Mouse (Mus musculus) cerebellum, adult 9-10 months (tissue): Measurements from ENCODE around the gene Map7d1.
"Not testable (repeated sequence)": the region's sequence is repeated elsewhere in the genome, so short reads cannot be mapped to it uniquely, and the experiment has no call there.

Source experiments
- DNase-seq: peaks from one replicate; pipeline ENCODE4 v3.0.0; 2022

Gene Map7d1

DNA sequence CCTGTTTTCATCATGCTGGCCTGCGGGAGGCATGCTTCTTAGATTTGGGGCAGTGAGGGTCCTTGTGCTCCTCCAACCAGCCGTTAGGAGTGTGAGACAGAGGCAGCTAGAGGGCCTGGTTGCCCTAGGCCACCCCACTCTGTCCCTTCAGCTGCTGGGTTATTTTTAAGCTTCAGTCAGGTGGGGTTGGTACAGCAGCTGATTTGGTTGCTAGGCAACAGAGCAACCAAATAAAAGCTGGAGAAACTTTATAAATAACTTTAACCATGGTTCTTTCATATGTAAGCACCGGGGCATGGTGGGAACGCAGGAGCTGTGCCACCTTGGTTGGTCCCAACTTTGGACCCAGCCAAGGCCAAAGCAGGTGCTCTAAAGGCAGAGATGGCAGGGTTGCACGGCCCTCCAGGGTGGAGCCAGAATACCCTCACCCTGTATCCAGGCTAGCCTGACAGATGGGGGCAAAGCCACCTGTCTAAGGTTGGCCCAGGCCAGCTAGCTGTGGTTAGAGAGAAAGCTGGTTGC lies 18.4 kb downstream of the Map7d1 start:
- DNase-seq: peak; percentile 27

DNA sequence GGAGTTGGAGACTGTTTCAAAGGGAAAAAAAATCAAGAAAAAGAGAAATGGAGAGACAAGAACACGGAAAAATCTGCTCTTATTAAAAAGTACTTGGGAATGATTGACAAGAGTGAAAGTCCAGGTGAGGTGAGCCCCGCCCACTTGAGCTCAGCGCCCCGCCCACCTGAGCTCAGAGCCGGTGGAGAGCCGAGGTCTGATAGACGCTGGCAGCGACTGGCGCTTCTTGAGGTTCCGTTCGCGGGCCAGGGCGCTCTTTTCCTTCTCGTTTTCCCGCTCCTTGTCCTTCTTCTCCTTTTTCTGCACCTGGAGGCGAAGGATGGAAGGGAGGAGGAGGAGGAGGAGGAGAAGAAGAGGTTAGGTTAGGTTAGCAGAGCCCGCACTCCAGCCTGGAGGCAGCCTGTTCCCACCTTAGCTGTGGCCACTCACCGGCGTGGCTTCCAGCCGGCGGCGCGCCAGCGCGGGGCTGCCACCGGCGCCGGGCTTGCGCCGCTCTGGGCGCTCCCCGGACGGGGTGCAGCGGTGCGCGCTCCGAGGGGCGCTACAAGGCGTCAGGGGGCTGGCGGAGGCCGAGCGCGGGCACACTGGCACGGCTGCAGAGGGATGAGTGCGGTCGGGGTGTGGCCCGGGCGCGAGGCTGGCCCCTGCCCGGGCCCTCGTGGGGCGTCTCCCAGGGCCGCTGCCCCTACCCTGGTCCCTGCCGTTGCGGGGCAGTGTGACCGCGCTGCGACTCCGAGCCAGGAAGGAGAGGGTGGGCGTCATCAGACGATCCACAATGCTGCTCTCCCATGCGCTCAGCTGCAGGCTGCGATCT lies 19.5 kb downstream of the Map7d1 start:
- peak; percentile 38 for DNase-seq

DNA sequence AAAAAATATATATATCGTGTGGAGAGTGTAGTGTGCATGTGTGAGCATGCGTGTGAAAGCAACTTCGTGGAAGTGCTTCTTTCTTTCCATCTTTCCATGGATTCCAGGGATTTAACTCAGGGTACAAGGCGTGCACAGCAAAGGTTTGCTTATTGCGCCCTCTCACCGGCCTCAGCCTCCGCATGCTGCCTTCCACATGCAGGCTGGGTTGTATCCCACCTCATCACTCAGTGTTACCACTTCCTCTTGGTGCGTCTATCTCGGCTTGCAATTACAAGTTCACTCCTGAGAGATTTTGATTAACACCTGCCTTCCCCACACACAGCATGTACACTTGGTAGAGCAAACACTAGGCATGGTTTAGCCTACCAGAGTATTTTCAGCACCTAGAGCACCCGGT lies 21.0 kb downstream of the Map7d1 start:
- DNase-seq: no peak

DNA sequence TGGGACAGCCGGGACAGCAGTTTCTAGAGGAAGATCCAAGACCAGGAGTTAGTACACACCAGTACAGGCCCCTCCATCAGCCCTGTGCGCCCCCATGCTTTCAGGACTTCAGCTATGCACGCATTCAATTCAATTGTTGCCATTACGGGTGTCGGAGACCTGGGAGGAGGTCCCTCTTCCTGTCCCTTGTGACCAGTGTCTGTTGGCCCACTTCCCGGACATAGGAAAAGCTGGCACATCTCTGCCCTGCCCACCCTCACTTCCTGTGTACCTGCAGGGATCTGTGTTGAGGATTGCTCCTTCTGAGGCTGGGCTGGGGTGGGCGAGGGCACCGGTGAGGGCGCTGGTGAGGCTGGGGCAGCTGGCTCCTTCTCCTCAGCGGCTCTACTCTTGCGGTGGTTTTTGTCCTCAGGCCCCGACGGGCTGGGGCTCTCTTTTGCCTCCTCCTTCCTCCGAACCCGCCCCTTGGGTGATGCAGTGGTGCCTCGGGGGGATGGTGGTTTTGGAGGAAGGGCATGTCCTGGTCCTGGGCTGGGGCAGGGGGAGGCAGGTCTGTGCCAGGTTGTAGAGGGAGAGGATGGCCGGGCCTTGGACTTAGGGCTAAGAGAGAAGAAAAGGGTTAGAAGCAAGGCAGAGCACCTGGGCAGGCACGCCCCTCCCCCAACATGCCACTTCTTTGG lies 21.5 kb downstream of the Map7d1 start:
- DNase-seq: peak; percentile 30

DNA sequence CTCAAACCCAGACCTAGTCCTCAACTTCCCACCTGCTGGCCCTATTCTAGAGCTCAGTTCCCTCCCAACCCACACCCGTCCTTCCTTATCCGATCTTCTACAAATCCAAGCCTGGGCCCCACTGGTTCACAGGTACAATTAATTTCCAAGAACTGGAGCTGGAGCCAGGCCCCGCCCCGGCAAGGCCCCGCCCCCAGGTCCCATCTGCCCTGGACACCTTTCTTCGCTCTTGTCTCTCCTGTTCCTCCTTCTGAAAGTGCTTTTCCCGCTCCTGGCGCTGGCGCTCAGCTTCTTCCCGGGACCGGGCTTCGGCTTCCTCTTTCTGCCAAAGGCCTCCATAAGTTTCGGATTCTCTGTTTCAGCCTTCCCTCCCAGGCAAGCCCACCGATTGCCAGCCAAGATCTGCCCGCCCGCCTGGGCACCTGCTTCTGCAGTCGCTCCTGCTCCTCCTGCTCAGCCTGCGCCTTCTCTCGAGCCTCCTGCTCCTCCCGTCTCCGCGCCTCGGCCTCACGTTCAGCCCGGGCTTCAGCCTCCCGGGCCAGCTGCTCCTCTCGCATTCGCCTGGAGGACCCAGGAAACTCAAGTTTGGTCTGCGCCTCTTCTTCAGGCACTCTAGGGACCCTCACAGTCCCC lies 22.4 kb downstream of the Map7d1 start:
- peak; percentile 22 for DNase-seq

DNA sequence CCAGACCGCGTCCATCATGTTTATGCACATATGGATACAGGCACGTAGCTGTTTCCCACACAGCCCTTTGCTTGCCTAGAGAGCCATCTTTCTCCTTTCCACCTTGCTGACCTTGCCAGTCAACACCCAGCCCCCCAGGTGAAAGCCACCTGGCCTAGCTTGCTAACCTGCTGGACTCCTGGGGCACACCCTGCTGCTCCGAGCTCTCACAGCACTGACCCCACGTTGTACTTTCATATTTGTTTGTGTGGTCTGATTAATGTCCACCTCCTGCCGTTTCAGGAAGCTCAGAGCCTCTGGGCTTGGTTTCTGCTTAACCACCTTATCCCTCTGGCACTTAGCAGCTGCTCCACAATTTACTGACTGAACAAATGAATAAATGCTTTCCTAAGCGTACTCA lies 26.2 kb downstream of the Map7d1 start:
- DNase-seq: peak; percentile 34

DNA sequence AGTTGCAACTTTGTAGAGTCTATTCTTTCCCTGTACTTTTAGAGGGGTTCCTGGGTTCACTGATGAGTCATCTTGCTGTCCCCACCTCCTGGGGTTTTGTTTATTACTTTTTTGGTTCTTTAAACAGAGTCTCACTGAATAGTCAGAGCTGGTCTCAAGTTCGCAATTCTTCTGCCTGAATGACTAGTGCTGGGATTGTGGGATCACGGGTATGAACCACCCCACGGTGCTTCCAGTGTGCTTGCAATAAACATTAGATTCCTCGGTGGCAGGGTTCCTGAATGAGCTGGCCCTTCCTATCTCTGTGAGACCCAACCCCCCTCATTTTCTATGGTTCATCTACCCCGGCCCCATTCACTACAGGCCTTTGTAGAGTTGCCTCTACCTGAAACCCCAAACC lies 28.0 kb downstream of the Map7d1 start:
- DNase-seq: peak; percentile 48

DNA sequence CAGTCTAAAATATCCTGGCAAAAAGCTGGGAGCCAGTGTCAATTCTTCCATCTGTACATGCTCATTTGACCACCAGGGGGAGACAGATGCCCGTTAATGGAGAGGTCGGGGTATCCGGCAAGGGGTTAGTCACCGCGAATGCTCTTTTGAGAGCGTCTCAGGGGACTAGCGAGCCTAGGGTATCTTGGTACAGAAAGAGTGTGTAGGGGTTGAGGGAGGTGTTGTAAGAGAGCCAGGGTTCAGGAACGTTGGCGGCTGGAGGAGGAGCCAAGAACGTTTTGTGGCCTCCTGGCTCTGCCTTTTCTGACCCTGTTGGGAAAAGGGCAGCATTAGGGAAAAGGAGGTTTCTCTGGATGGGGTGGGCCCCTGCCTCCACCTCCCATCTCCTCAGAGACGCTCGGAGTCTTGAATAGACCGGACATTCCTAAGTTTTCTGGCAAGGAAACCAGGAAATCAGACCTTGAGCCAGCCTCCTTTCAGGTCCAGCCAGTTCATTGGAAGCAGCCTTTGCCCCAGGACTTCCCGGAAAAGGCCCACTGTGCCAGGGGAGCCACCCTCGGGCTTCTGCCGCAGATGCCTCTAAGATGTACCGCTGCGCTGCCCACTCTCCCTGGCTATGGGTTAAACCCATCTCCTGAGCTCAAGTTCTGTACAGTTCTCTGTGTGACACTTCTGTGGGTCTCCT lies 28.9 kb downstream of the Map7d1 start:
- DNase-seq: peak; percentile 95

DNA sequence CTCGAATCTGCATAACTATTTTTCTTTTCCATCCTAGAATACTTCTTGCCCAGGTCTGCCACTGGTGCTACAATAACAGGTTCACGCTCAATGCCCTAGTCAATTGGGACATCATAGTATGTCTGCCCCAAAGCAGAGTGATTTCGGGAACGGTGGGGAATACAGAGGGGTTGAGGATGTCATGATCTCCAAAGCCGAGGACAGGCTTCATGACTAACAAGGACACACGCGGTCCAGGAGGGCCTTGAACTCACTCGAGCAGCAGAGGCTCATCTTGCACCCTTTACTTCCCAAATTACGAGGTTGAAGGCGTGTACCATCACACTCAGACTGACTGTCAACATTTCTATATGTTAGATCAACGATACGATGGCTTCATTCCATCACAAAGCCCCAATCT lies 29.5 kb downstream of the Map7d1 start:
- DNase-seq: no peak

DNA sequence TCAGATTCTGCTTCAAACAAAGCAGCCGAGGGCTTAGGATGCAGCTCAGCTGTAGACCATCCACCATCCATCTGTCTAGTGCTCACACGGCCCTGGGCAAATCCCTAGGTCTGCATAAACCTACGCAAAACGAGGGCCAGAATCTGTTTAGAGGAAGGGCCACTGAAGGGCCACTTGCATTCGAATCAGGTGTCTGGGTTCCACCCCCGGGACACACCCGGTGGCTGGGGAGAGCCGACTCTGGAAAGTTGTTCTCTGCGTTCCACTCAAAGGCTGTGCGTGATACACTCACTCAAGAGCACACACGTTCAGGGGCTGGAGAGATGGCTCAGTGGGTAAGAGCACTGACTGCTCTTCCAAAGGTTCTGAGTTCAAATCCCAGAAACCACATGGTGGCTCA lies 33.5 kb downstream of the Map7d1 start:
- DNase-seq: no peak

DNA sequence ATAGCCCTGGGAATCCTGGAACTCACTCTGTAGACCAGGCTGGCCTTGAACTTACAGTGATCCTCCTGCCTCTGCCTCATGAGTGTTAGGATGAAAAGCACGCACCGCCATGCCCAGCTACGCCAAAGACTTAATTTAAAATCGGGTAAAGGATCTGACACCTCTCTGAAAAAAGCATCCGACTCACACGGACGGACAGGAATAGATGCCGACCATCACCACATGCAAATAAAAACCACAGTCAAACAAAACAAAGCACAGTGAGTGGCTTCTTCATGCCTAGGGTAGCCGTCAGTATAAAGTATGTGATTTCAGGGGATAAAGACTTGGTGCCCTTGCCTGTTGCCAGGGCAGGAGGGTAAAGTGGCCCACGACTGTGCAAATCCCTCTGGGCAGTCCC lies 36.1 kb downstream of the Map7d1 start:
- DNase-seq: no peak

DNA sequence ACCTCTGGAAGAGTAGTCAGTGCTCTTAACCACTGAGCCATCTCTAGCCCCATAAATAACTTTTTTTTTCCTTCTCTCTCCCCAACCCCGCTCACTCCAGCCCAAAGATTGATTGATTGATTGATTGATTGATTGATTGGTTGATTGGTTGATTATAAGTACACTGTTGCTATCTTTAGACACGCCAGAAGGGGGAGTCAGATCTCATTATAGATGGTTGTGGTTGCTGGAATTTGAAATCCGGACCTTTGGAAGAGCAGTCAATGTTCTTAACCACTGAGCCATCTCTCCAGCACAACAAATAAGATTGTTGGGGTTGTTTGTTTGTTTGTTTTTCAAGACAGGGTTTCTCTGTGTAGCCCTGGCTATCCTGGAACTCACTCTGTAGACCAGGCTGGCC lies 36.6 kb downstream of the Map7d1 start:
- DNase-seq: not testable (repeated sequence)

DNA sequence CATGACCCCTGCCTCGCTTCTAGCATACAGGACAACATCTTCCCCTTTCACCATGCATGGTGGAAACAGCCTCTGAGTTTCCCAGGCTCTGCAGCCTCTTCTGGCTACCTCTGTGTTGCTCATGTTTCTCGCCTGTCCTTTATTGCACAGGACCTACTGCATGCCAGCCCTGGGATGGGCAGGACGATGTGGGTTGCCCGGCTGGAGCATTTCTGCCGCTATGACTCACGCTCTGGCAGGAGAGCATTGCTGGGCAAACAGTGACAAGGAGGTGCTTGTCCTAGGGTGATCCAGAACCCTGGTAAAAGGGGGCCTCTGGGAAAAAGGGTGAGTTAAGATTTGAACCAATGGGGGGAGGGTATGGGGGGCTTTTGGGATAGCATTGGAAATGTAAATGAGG lies 38.4 kb downstream of the Map7d1 start:
- no peak for DNase-seq

DNA sequence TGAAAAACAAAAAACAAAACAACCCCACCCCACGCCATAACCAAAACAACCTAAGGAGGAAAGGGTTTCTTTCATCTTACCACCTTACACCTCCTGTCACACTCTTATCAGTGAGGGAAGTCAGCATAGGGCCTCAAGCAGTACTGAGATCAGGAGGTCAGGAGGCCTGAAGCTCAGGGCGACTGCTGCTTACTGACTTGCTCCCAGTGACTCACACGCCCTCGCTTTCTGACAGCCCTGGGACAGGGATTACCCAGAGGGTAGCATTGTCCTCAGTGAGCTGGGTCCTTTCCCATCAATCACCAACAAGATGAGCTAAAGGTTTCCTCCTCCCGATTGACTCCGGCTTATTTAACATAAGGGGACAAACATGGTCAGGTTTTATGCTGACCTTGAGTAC lies 49.1 kb downstream of the Map7d1 start:
- no peak for DNase-seq

DNA sequence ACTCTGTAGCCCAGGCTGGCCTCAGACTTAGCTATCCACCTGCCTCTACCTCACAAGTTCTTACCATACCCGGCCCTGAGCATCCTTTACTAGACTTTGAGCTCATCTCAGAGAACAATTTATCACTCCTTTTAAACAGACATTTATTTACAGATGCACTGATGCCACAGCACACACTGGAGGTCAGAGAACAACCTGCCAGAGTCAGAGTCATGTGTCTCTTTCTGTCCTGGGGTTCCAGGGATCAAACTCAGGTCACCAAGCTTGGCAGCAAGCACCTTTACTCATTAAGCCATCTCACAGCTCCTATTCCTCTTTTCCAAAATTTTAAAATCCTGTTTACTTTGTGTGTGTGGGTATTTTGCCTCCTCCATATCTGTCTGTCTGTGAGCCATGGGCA lies 50.8 kb downstream of the Map7d1 start:
- no peak for DNase-seq

DNA sequence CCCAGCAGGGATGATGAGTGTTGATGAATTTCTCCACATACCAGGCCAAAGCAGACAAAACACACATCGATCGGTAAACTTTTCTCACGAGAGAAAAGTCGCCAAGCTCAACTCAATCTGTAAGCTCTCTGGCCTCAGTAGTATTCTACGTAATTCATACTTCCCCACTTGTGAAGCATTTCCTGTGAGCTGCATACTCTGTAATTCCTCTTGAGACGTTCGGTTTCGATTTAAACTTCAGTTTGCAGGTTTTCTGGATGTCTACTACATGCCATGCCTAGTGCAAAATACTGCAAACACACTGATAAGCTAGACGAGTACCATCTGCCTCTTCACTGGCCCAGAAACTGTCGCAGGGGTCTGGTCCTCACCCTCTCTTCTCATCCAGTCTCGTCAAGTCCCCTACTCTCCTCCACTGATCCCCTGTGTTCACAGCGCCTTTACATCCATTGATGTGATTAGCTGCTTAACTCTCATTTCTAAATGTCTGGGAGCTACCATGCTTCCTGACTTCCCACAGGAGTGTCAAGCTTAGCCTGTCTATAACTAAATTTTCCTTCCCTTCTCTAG lies 51.4 kb downstream of the Map7d1 start:
- DNase-seq: no peak

DNA sequence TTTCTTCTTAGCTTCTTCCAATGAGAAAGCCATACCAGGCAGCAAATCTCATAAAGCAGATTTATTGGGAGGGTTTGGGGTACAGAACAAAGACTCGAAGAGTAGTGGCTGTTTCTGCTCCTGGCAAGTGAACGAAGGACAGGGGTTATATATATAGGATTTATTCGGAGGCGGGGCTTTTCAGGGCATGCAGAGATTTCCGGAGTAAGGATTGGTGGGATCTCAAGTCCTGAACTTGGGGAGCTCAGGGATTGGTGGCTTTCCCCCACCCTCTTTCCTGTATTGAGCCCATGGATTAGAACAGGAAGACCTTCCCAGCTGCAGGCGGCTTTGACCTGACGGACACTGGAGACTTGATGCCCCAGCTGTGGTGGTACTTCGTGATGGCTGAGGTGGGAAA lies 52.1 kb downstream of the Map7d1 start:
- DNase-seq: peak; percentile 55

DNA sequence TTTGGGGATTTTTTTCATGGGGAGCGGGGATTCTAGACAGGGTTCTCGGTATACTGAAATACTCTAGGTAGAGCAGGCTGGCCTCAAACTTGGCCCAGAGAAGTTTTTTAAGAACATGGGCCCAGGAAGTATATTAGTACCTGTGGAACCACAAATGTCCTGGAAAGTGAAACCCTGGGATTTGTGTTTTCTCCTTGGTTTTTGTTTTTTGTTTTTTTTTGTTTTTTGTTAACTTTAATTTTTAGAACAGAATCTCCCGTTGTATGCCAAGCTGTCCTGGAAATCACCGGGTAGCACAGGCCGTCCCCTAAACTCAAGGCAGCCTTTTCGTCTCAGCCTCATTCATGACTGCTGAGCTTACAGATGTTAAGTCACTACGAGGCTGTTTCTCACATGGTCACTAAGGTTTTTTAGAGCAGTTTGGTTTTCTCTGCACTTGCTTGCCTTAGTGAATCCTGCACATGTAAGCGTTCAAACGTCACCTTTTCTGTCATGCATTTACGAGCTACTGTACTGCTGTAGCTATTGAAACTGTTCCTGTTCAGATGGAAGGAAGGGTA lies 52.7 kb downstream of the Map7d1 start:
- DNase-seq: no peak

DNA sequence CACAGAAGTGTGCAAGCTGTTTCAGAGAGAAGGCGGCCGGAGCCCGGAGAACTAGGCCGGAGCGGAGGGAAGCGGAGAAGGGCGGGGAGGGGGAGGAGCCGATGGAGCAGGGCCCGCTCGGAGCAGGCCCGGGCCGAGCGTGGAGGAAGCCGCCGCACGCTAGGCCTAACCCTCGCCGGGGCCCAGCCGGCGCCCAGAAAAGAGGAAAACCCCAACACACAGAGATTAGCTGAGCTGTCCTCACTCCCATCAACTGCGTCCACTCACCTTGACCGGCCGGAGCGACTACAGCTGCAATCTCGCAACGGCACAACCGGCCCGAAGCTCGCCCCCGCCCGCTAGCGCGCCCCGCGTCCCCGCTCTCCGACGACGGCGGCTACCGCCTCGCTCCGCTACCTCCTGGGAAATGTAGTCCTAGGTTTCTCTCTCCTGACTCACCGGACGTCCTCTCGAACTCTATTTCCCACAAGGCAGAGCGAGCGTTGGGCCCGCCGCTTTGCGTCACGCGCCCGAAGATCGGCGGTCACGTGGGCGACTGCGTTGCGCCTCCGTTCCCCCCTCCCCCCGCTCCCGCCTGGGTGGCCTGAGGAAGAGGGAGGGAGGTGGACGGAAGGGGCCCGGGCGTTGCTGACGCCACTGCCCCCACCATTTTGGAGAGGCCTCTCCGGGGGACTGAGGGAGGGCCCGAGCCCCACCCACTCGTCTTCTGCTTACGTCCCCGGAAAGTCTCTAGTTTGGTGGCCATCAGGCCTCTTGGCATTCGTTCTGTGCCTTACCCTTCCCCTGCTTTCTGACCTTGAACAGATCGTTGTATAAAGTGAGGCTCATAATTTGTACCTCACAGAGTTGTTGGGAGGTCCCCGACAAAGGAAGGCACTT lies 53.6 kb downstream of the Map7d1 start, which contains the start of gene Thrap3:
Gene Thrap3, minus strand, starts transcription at position 458 of the 879 bp plus-strand sequence.
- peak; percentile 99 for DNase-seq

DNA sequence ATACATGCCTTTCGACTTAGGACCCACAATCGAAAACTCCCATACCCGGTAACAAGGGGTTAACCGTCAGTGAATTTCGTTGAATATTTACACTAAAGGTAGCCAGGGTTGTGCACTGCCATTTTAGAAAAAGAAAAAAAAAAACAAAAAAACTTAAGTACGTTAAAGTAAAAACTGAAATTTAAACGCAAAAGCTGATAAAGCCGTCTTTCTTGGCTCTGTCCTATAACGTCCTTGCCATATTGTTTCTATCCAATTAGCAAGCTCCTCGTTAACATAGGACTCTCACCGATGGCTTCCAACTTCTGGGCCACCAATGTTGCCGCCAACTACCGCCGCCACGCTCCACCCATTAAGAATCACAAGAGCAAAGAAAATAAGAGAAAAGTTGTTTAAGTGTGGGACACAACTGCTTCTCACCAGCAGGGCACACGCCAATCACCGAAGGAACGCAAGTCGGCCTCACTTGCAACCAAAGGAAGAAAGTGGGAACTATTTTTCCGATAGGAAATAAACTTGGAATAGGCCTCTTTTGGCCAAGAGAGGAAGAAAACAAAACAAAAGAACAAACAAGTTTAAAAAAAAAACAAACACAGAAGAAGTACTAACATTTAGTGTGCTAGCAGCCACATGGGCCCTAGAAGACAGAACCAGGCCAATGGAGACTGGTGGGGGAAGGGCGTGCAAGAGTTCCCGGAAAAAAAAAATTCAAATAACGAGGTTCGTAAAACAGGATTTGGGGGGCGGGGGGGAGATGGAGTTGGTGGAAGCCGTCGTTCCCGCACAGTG lies 54.4 kb downstream of the Map7d1 start:
- peak; percentile 61 for DNase-seq

DNA sequence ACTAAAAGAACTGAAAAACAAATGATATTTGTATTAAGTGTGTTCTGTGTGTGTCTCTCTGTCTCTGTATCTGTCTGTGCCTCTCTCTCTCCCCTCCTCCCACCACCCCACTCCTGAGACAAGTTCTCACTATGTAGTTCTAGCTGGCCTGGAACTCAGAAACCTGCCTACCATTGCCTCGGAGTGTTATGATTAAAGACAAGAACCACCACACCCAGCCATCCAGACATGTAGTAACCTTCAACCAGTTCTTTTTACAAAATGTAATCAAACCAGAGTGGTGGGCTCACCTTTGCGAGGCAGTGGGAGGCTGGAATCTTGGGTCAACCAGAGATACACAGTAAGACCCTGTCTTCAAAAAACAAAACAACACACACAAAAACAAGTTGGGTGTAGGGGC lies 55.5 kb downstream of the Map7d1 start:
- DNase-seq: no peak
